Mouse (Mus musculus) bone marrow, adult 2 months (tissue): ENCODE measurements around the gene Ranbp3. TPM values are rescaled to one million over a fixed set of nuclear protein-coding genes. Genes with fewer than 3 reads are reported as not detected.
A peak's percentile ranks its signal among the peaks of the same experiment; 100 is the strongest.

Experiments
- H3K27ac ChIP-seq: fragments of 200-500 bp; 2 replicates; pipeline ENCODE4 v1.5.1; 2012; ENCODE audit warnings: low read depth, mild to moderate bottlenecking, control low read depth, inconsistent platforms, low read length; ENCODE audit not compliant: control insufficient read depth, poor library complexity, insufficient read depth
- H3K4me1 ChIP-seq: fragments of 200-500 bp; 2 replicates; pipeline ENCODE4 v1.6.1; 2011; ENCODE audit warnings: low read length; ENCODE audit not compliant: control insufficient read depth, insufficient read depth
- H3K4me3 ChIP-seq: fragments of 200-500 bp; replicated peaks from 2 replicates; pipeline ENCODE3; 2011; ENCODE audit warnings: mild to moderate bottlenecking, low read depth, low read length, control low read depth; ENCODE audit not compliant: control insufficient read depth
- CTCF ChIP-seq: fragments of 200-500 bp; IDR thresholded peaks from 2 replicates; pipeline ENCODE4 v1.5.1; 2011; ENCODE audit warnings: low read length, control low read depth; ENCODE audit not compliant: control insufficient read depth, insufficient read depth
- POLR2A ChIP-seq: fragments of 200-500 bp; IDR thresholded peaks from 2 replicates; pipeline ENCODE4 v1.6.1; 2011; ENCODE audit warnings: low read depth, mild to moderate bottlenecking, control low read depth, low read length, borderline replicate concordance; ENCODE audit not compliant: control insufficient read depth
- WGBS: fragments of 180-500 bp; shearing (Covaris S2); methylation state at CpG from one replicate; pipeline ENCODE4 v1.1.7; 2018; 5-methylcytosine and 5-hydroxymethylcytosine counted together
- polyA plus RNA-seq: library from polyadenylated mRNA; stranded (reverse); fragments of >200 nt; gene quantifications from 2 replicates; pipeline ENCODE4 v1.2.4, GENCODE M21; 2011; ENCODE audit warnings: low replicate concordance; ENCODE audit not compliant: missing spikeins, insufficient read depth, insufficient read length

Ranbp3 gene
- polyA plus RNA-seq, 1 experiment: 52.9 TPM

DNA sequence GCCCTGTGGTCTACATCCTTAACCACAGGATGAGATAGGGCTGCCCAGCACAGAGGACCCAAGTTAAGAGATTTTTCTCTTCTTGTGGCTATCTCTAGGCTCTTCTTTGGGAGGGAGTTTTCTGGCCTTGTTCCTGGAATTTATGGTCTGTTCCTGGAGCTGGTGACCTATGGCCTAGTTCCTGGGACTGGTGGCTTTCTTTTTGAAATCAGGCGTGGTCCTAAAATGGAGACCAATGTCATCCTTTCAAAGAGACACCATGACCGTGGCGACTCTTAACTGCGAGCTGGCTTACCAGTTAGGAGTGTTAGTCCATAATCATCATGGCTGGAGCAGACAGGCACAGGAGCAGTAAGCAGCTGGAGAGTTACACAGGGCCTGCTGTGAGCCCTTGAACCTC, 6.7 kb upstream of the Ranbp3 start:
- TF ChIP-seq POLR2A (no peak), CTCF (no peak)
- WGBS: 82% methylated on average over 4 of the region's 4 CpGs
- H3K4me1 ChIP-seq: no peaks in the 10 kb centered on the region; the same call in 1 of the 2 replicates
- H3K4me3 ChIP-seq: no peak overlapping the region
- no peak overlapping the region for H3K27ac ChIP-seq

DNA sequence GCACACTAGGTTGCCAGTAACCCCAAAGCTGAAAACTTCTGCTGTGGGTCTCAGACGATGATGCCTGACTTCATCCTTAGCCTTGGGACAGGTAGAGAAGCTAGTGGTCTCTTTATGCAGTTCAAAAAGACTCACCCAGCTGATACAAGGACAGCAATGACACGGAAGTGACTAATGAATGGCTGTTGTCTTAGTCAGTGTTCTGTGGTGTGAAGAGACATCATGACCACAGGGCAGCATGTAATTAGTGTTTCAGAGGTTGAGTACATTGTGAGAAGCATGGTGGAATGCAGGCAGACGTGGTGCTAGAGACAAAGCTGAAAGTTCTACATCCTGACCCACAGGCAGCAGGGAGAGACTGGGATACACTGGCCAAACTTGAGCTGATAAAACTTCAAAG, 5.5 kb upstream of the Ranbp3 start:
- no peaks in the 10 kb centered on the region; the same call in none of the 2 replicates for H3K4me1 ChIP-seq
- no peak overlapping the region for H3K27ac ChIP-seq
- H3K4me3 ChIP-seq: no peak overlapping the region
- TF ChIP-seq CTCF (no peak), POLR2A (no peak)
- WGBS: 62% methylated on average over 3 of the region's 3 CpGs

DNA sequence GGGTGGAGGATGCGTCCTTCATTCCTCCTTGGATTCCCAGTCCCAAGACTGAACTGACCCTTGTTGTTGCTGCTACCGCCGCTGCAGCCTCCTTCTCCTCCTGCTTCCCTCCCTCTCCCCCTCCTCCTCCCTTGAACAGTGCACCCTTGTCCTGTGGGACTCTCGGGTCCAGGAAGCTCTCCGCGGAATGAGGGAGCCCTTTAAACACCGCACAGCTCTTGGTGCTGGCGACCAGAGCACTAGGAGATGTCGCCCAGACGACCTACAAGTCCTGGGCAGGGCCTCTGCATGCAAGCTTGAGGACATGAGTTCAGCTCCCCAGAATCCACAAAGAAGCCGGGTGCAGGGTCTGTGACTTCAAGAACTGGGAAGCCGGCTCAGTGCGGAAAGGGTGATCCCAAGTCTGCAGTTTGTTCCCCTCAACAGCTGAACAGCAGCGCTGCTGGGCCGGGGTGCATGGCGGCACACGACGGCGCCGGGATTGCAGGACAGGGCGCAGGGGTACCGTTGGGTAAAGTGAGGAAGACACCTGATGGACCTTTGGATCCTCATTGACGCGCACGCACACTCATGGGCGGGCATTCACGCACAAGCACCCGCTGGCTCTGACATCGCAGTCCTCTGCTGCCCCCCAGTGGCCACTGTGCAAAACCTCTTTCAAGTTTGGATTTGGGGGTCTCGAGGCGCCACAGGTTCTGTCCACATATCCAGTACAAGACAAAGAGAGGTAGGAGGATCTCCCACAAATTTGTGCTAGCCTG, 4.5 kb upstream of the Ranbp3 start:
- 4% methylated on average over 31 of the region's 31 CpGs for WGBS
- no peak for TF ChIP-seq POLR2A
- TF ChIP-seq CTCF: peak; percentile 89
- Histone ChIP-seq H3K4me3 (peak overlapping the region; percentile 29), H3K4me1 (no peaks in the 10 kb centered on the region; the same call in none of the 2 replicates), H3K27ac (no peak overlapping the region)

DNA sequence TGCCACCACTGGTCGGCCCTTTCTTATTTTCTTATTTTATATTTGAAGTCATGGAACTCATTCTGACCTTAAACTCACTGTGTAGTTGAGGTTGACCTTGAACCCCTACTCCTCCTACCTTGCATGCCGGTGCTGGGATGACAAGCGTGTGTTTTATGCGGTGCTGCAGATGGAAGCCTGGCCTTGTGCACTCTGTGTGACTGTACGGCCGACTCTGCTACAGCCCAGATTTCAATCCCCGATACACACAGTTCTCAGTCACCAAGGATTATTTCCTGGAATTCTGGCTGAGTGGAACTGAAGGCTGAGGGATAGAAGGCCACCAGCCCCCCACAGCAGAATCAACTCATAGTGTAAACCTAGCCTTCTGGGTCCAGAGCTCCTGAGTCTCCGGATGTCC, 3.3 kb upstream of the Ranbp3 start:
- no peak overlapping the region for H3K4me3 ChIP-seq
- no peak overlapping the region for H3K27ac ChIP-seq
- no peaks in the 10 kb centered on the region; the same call in none of the 2 replicates for H3K4me1 ChIP-seq
- WGBS: 93% methylated on average over 8 of the region's 8 CpGs
- TF ChIP-seq POLR2A (no peak), CTCF (no peak)

DNA sequence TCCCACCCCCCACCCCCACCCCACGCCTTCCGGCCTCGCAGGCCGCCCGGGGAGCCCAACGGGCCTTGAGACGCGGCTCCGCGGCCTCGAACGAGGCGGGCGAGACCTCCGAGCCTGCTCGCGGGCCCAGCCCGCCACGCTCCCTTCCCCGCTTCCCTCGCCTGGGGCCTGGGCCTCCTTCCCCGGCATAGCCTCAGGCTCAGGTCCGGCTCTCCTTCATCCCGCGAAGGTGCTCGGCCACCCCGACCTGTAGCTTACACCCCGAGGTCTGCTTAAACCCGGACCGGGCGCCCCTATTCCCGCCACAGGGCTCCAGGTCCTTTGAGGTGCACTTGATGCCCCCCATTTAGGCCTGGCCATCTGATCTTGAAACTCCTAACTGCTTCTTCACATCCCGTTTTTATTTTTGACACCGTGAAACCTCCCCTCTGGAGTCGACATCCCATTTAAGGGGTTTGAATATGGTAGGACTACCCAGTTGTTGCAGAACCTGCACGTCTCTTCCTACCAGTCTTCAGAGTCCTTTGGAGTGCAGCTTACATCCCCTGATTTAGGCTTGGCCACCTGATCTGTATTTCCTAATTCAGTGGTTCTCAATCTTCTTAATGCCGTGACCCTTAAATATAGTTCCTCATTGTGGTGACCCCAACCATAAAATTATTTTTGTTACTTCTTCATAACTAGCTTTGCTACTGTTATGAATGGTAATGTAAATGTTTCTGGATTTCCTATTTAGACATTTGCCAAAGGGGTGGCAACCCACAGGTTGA, 738 bp downstream of the Ranbp3 start:
- Histone ChIP-seq H3K4me3 (peak overlapping the region; percentile 91), H3K4me1 (peaks cover 1% of the 10 kb centered on the region; the same call in 1 of the 2 replicates), H3K27ac (peak overlapping the region; percentile 88)
- WGBS: under 1% methylated on average over 37 of the region's 37 CpGs
- no peak for TF ChIP-seq POLR2A
- no peak for TF ChIP-seq CTCF

DNA sequence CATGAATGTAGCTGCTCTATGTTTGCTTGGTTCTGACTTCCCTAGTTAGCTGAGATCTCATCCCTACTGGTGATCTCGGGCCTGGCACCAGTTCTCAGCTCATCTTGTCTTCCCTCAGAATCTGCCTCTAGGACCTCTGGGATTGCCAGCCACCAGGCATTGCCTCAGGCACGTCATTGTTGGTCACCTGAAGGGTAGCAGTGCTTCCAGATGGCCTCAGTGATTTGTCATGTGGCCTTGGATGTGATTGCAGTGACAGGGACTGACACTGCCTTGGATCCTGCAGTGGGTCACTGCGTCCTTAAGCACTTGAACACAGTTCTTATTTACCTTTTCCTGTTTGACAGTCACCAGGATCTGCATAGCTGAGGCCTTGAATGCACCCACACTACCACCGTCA, 8.7 kb downstream of the Ranbp3 start:
- Histone ChIP-seq H3K4me3 (no peak overlapping the region), H3K4me1 (no peaks in the 10 kb centered on the region; the same call in 1 of the 2 replicates), H3K27ac (no peak overlapping the region)
- TF ChIP-seq CTCF (no peak), POLR2A (no peak)
- 87% methylated on average over 4 of the region's 4 CpGs for WGBS

DNA sequence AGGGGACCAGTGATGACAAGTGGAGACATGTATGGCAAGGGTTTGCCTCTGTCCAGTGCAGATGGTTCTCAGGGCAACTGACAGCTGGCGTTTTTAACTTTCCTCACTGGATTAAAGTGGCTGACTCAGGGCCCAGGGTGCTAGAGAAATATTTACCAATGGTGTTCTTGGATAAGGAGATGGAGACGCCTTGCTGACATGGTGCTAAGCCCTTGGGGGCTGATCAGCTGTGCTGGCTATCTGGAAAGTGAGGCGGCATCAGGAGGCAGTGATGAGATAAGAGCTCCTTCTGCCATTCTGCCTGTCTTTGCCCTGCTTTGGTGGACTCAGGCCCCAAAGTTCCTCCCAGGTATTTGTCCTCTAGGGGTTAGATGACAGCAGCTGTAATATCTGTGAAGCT, 9.8 kb downstream of the Ranbp3 start:
- no peak for TF ChIP-seq CTCF
- TF ChIP-seq POLR2A: no peak
- WGBS: 71% methylated on average over 3 of the region's 3 CpGs
- H3K4me3 ChIP-seq: no peak overlapping the region
- H3K4me1 ChIP-seq: no peaks in the 10 kb centered on the region; the same call in 1 of the 2 replicates
- H3K27ac ChIP-seq: no peak overlapping the region

DNA sequence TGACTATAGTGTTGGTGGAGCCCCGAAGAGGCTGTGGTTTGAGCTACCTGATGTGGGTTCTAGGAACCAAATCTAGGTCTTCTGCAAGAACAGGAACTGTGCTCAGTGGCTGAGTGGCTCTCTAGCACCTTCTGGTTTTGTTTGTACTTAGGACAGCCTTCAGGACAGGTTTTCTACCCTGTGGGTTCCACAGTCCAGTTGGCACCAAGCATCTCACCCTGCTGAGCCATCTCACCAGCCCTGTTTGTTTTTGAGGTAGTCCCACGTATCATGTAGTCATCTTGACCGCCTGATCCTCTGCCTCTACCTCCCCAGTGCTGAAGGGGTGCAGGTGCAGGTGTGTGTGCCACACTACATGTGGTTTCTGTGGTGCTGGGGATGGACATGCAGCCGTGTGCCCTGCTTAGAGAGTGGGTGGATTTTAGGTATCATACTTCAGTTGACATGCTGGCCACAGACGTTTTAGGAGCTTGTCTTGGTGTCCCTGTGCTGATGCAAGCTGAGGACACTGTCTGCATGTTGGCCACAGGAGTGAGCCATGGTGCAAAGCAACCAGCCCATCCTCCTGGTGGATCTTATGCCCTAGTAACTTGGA, 10.5 kb downstream of the Ranbp3 start:
- no peaks in the 10 kb centered on the region; the same call in 1 of the 2 replicates for H3K4me1 ChIP-seq
- TF ChIP-seq CTCF: no peak
- TF ChIP-seq POLR2A: no peak

More for the DNA sequence above, 10.5 kb downstream of the Ranbp3 start:
- no peak overlapping the region for H3K27ac ChIP-seq
- 77% methylated on average over 5 of the region's 5 CpGs for WGBS
- no peak overlapping the region for H3K4me3 ChIP-seq
